Mouse (Mus musculus): ENCODE data around the gene Galr2. TPM values are rescaled to one million over a fixed set of nuclear protein-coding genes. Genes with fewer than 3 reads are reported as not detected.

Gene Galr2
- polyA plus RNA-seq (2021) = 2.2 TPM

DNA sequence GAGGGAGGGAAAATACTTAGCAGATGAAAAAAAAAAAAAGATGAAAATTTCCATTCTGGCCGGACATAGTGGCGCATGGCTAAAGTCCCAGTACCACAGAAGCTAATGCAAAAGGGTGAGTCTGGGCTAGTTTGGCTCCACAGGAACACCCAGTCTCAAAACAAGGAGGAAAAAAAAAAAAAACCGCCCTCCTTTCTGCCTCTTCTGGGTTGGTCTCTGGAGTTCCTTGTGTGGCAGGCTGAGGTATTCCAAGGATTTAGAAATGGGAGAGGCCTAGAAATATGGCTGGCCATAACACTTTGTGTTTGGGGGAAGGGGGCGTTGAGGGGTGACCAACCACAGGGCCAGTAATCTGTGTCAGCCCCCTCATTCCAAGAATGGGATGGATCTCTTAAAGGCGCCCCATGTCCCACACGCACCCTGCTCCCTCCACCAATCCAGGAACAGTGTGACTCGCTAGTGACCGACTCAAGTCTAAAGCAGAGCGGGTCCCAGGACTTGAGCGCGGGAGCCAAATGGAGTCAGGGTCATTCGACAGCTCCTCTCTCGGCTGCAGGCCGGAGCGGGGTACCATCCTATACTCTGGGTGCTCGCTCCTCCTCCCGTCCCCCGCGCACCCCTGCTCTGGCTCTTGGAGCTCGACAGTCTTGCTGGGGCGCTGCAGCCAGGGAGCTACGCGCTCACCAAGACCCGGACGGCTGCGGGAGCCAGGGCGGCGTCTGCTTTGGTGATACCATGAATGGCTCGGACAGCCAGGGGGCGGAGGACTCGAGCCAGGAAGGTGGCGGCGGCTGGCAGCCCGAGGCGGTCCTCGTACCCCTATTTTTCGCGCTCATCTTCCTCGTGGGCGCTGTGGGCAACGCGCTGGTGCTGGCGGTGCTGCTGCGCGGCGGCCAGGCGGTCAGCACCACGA lies at the start of gene Galr2:
Gene Galr2 (plus strand): TSS at position 189 of the 913 bp plus-strand sequence.
- in situ Hi-C loops (cut with MboI; ENCODE audit: low pct_unique_long_range_greater_than_20kb) = loop anchor here (5.0 kb wide), 1 partner anchor 59 kb away; no protein-coding TSS in a partner anchor
- ATAC-seq = no peak
- peaks cover 16% of the 10 kb centered on the region for H3K27me3 ChIP-seq
- no peak for TF ChIP-seq CTCF (IDR thresholded peaks at IDR 0.05)
- DNase-seq (ENCODE audit: low read depth, low spot score) = no peak
- CTCF ChIA-PET = interaction anchor here (1.5 kb wide), 1 partner anchor 13 kb away, joined by 8 read pairs; no protein-coding TSS in a partner anchor
- POLR2A ChIA-PET = no interaction called here

DNA sequence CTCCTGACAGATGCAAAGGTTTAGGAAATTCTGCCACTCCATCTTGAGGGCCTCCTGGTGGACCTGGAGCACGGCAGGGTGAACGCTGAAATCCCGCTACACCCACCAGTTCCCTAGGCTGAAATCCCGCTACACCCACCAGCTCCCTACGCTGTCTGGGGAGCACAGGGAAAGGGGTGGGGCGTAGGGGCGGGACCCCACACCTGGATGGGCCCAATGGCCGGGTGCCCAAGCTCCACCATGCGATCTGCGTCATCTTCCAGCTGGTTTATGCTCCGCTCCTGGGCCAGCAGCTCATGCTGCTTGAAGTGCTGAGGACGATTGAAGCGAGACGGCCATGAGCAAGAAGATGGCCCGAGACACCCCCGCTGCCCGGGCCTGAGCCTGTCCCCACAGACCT lies 48.3 kb upstream of the Galr2 start:
- ATAC-seq (no peak), DNase-seq (ENCODE audit: low read depth, low spot score) (no peak)
- ChIA-PET POLR2A (interaction anchor here (0.8 kb wide), 1 partner anchor 222 kb away, joined by 6 read pairs; no protein-coding TSS in a partner anchor), CTCF (interaction anchor here (0.9 kb wide), 1 partner anchor 39 kb away, joined by 3 read pairs; no protein-coding TSS in a partner anchor)
- H3K27me3 ChIP-seq = no peaks in the 10 kb centered on the region
- TF ChIP-seq CTCF (IDR thresholded peaks at IDR 0.05) = no peak
- in situ Hi-C loops (cut with MboI; ENCODE audit: low pct_unique_long_range_greater_than_20kb) = no loop called here

DNA sequence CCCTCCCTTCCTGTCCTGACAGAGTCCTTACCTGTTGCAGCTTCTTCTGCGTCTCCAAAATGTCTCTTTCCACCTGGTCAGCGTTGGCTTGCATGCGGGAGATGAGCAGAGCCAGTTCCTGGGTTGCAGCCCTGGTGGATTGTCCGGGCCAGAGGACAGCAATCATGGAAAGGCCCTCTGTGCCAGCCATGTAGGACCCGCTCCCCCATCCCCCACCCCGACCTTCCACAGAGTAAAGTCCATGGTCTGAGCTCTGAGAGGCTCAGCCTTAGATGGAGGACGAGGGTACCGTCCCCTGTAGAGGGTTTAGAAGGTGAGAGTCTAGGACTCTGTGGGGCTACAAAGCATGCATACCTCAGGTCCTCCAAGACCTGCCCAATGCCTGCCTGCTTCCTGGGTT lies 45.8 kb upstream of the Galr2 start:
- ChIA-PET POLR2A (no interaction called here), CTCF (no interaction called here)
- DNase-seq (ENCODE audit: low read depth, low spot score) = no peak
- in situ Hi-C loops (cut with MboI; ENCODE audit: low pct_unique_long_range_greater_than_20kb) = no loop called here
- H3K27me3 ChIP-seq = no peaks in the 10 kb centered on the region
- ATAC-seq = no peak
- TF ChIP-seq CTCF (IDR thresholded peaks at IDR 0.05) = no peak

DNA sequence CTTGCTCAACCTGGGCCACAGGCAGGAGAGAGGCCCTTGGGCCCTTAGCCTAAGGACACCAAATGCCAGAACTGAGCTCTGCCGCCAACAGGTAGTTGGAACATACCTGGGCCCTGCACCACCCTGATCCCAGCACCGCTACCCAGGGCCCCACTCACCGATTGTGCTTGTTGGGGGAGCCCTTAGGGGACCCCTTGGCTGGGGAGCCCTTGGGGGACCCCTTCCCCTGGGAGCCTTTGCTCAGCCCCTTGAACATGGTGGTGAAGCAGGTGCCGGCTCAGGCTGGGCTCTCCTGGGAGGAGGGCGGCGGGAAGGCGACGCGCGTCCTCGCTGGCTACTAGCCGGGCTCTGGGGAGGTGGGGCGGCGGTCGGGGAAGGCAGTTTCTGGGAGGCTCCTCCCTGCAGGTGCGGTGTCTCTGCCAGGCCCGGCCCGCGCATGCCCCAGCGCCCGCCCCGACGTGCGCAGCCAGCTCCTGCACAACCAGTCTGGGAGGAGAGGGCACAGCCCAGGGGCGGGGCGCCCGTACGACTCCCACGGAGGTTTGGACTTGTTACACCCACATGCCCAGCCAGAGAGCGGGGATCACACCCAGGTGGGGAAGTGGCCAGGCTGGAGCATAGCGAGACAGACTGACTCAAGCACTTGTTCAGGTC lies 42.9 kb upstream of the Galr2 start, which contains the start of gene Evpl:
Gene Evpl (minus strand): TSS at position 336 of the 654 bp plus-strand sequence.
- DNase-seq (ENCODE audit: low read depth, low spot score) (no peak), ATAC-seq (no peak)
- H3K27me3 ChIP-seq = no peaks in the 10 kb centered on the region
- ChIA-PET CTCF (interaction anchor here (3.2 kb wide), 1 partner anchor 29 kb away, joined by 9 read pairs; no protein-coding TSS in a partner anchor), POLR2A (interaction anchor here (1.2 kb wide), 1 partner anchor 9 kb away, joined by 3 read pairs; no protein-coding TSS in a partner anchor)
- in situ Hi-C loops (cut with MboI; ENCODE audit: low pct_unique_long_range_greater_than_20kb) = no loop called here
- no peak for TF ChIP-seq CTCF (IDR thresholded peaks at IDR 0.05)

DNA sequence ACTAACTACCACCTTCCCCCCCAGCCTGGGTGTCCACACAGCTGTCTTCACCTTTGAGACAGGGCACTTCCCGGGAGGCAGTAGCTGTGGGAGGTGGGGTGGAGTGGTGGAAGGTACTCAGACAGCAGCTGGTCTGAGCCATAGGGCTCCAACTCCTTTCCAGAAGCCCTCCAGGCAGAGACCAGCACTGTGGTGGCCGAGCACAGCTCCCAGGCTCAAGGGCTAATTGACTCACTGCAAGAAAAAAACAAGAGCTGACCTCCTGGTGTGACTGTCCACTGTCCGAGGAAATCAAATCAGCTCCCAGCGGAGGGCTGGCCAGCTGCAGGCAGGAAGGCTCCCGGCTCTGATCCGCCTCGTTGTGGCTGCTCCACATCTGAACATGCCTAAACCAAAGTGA lies 40.9 kb upstream of the Galr2 start:
- no peaks in the 10 kb centered on the region for H3K27me3 ChIP-seq
- no peak for TF ChIP-seq CTCF (IDR thresholded peaks at IDR 0.05)
- CTCF ChIA-PET = interaction anchor here (1.0 to 3.2 kb wide), 3 partner anchors 11 to 64 kb away, joined by 3 to 9 read pairs (median 4); no protein-coding TSS in a partner anchor
- ATAC-seq = peak; percentile 42
- POLR2A ChIA-PET = interaction anchor here (0.7 to 0.8 kb wide), 2 partner anchors 33 to 208 kb away, joined by 3 read pairs; no protein-coding TSS in a partner anchor
- in situ Hi-C loops (cut with MboI; ENCODE audit: low pct_unique_long_range_greater_than_20kb) = no loop called here
- no peak for DNase-seq (ENCODE audit: low read depth, low spot score)

DNA sequence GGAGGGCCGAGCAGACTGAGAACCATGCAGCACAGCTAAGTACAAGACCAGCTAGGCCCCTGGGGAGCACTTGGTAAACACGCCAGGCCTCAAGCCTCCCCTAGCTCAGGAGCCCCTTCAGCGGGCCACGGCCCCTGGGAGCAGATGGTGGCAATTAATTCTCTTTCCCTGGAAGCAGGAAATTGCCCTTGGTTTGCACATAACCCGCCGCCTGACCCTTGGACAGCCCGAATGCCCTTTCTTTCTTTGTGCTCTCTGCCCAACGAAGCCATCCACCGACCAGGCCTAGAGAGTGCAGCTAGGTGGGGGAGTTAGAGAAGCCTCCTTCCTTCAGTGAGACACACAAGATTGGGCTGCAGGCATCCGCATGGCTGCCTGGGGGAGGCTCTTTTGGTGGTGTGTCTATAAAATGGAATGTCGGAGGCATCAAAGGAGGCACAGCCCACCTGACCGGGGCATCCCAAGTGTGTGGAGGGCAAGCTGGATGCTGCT lies 38.9 kb upstream of the Galr2 start:
- POLR2A ChIA-PET = no interaction called here

DNA sequence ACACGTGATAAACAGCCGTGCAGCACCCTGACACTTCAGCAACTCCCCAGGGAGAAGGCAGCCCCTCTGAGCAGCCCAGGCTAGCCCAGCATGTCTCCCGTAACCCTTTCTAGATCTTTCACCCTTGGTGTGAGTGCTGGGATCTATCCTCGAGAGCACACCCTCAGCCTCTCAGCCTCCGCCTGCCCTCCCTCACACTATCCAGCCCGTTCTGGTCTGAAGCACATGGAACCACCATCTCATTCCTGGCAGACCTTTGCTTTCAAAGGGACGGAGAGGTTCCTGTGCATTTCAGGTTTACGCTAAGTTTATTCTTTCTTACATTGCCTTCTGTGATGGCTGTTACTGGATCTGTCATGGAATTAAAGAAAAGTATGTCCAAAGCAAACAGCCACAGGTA lies 36.2 kb upstream of the Galr2 start:
- no peak for ATAC-seq
- ChIA-PET CTCF (no interaction called here), POLR2A (no interaction called here)
- H3K27me3 ChIP-seq = no peaks in the 10 kb centered on the region
- no peak for TF ChIP-seq CTCF (IDR thresholded peaks at IDR 0.05)
- no peak for DNase-seq (ENCODE audit: low read depth, low spot score)
- in situ Hi-C loops (cut with MboI; ENCODE audit: low pct_unique_long_range_greater_than_20kb) = no loop called here

More for the DNA sequence above, 38.9 kb upstream of the Galr2 start:
- ATAC-seq (no peak), DNase-seq (ENCODE audit: low read depth, low spot score) (no peak)
- CTCF ChIA-PET = interaction anchor here (1.1 to 1.3 kb wide), 2 partner anchors 9 to 36 kb away, joined by 3 to 4 read pairs; no protein-coding TSS in a partner anchor
- in situ Hi-C loops (cut with MboI; ENCODE audit: low pct_unique_long_range_greater_than_20kb) = no loop called here
- no peaks in the 10 kb centered on the region for H3K27me3 ChIP-seq
- TF ChIP-seq CTCF (IDR thresholded peaks at IDR 0.05) = no peak

DNA sequence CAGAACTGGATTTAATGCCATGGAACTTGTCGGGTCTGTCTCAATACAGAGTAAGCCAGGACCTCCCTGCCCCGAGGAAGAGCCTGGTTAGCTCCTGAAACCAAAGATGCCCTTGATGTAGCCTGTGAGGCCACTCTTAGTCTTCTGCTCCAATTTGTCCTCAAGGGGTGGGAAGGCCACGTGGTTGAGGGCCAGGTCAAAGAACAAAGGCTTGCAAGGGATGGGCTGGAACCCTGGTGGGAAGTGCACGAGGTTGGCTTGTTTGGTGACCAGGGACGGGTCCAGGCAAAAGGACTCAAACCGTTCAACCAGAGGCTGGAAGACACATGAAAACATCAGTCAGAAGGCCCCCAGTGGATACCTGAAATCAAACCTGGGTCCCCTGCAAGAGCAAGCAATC lies 35.1 kb upstream of the Galr2 start:
- CTCF ChIA-PET = no interaction called here
- POLR2A ChIA-PET = no interaction called here
- ATAC-seq = no peak
- no peaks in the 10 kb centered on the region for H3K27me3 ChIP-seq
- no peak for DNase-seq (ENCODE audit: low read depth, low spot score)
- no peak for TF ChIP-seq CTCF (IDR thresholded peaks at IDR 0.05)
- in situ Hi-C loops (cut with MboI; ENCODE audit: low pct_unique_long_range_greater_than_20kb) = no loop called here

DNA sequence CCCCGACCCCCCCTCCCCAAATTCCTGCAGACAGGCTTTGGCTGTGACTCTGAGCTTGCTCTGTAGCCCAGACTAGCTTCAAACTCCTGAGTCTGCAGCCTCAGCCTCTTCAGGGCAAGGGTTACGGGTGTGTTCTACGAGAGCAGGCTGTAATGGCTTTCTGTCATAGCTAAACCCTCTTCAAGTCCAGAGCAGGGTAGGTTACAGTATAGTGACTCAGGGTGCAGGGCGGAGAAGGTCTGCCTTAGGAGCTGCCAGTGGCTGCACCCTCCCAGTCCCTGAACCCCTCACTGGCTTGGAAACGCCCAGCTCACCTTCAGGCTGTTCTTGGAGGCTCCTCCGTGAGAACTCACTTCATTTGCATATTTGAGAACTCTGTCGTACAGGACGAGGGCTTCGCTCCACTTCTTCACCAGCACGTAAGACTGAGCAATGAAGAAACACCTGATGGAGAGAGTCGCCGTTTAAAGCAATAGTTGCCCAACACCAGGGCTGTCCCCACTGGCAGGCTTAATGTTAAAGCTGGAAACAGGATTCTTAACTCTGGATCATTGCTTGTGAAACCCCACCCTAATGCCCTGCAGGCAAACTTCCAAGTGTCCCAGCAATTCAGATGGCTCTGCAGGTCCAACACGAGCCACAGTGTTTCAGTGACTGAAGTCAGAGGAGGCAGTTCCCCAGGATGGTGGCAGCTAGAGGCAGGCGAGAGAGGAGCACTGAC lies 33.1 kb upstream of the Galr2 start:
- POLR2A ChIA-PET = no interaction called here
- DNase-seq (ENCODE audit: low read depth, low spot score) = no peak
- in situ Hi-C loops (cut with MboI; ENCODE audit: low pct_unique_long_range_greater_than_20kb) = no loop called here
- H3K27me3 ChIP-seq = no peaks in the 10 kb centered on the region
- ATAC-seq = no peak
- CTCF ChIA-PET = interaction anchor here (1.4 to 3.2 kb wide), 2 partner anchors 22 to 47 kb away, joined by 4 to 9 read pairs; no protein-coding TSS in a partner anchor
- no peak for TF ChIP-seq CTCF (IDR thresholded peaks at IDR 0.05)

DNA sequence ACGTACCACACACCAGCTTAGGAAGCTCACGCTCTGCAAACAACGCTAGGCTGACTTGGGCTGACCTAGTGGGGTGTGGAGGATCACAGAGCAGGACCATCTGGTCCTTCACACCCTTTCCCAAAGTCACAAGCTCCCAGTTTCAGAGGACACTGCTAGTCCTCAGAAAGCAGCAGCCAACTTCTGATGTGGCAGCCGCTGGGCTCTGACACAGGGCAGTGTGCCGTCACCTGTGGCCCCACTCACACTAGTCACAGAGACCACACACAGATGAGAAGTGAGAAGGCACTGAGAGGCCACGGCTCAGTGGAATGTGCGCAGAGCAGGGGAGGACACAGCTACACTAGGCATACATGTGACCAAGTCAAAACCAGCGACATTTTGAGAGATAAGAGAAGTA lies 29.8 kb upstream of the Galr2 start:
- in situ Hi-C loops (cut with MboI; ENCODE audit: low pct_unique_long_range_greater_than_20kb) = no loop called here
- no peaks in the 10 kb centered on the region for H3K27me3 ChIP-seq
- ChIA-PET CTCF (interaction anchor here (0.9 to 1.1 kb wide), 5 partner anchors 8 to 43 kb away, joined by 3 to 4 read pairs (median 3); no protein-coding TSS in a partner anchor), POLR2A (no interaction called here)
- TF ChIP-seq CTCF (IDR thresholded peaks at IDR 0.05) = no peak
- DNase-seq (ENCODE audit: low read depth, low spot score) (no peak), ATAC-seq (no peak)

Measured in Patski (cell line).